ENCODE assay signal across 8 mouse cellular contexts in the genomic region with DNA sequence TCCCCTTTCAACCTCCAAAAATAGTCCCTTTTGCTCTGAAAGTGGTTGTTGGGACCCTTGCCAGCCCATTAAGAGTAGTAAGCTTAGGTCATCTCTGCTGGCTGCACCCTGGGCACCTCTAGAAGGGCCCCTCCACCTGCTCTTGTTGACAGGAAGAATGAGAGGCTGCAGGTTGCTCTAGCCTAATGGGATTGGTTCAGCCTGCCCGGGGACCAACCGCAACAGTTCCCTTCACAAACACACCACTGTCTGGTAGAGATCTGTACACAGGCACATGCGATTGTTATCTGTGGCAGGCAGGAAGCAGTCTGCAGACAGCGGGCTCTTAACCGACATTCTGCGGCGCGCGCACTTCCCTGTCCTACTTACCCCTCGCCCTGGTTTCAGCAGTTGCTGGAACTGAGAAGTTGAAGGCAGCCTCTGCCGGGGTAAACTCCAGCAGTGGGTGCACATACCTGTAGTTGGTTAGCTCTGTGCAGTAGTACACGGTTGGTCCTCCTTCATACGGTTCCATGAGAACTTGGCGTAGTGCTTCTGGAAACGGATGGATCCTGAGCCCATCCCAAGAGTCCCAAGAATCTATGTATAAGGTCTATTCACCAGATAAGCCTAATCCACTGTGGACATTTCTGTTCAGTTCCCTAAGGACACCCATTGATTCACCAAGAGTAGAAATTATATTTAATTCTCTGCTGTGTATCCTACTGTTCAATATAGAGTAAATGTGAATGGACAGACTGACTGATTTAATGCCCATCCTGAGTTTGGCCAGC. TPM values are rescaled to one million over a fixed set of nuclear protein-coding genes. Genes with fewer than 3 reads are reported as not detected.
A peak's percentile ranks its signal among the peaks of the same experiment; 100 is the strongest.
DNase-seq lines count a peak whose midpoint lies in the region; ATAC-seq and TF ChIP-seq lines count a peak whose summit lies in the region.

No protein-coding gene starts in this region.

- H3K9ac ChIP-seq in hindbrain, embryonic 12.5 days = no peak overlapping the region
- no peak overlapping the region for H3K9ac ChIP-seq in hindbrain, embryonic 11.5 days (ENCODE audit: low read depth, low read length)
- no peak overlapping the region for H3K9ac ChIP-seq in kidney, embryonic 14.5 days (ENCODE audit: low read depth, low read length)
- H3K9ac ChIP-seq in stomach, postnatal 0 days (ENCODE audit: low read length) = no peak overlapping the region
- no peak overlapping the region for H3K9ac ChIP-seq in forebrain, embryonic 15.5 days (replicated peaks)

- H3K4me3 ChIP-seq in hindbrain, embryonic 12.5 days = no peak overlapping the region
- H3K4me3 ChIP-seq in hindbrain, embryonic 11.5 days (ENCODE audit: low read depth, low read length) = no peak overlapping the region
- H3K4me3 ChIP-seq in kidney, embryonic 14.5 days (ENCODE audit: low read length) = no peak overlapping the region
- no peak overlapping the region for H3K4me3 ChIP-seq in stomach, postnatal 0 days (ENCODE audit: low read depth, low read length)
- no peak overlapping the region for H3K4me3 ChIP-seq in forebrain, embryonic 15.5 days

- H3K27ac ChIP-seq in hindbrain, embryonic 12.5 days = peak overlapping the region; percentile 4; the same call in 1 of the 2 replicates
- H3K27ac ChIP-seq in hindbrain, embryonic 11.5 days (ENCODE audit: low read depth, low read length) = no peak overlapping the region
- no peak overlapping the region; the same call in 1 of the 2 replicates for H3K27ac ChIP-seq in kidney, embryonic 14.5 days (ENCODE audit: low read depth, low read length)
- H3K27ac ChIP-seq in stomach, postnatal 0 days (replicated peaks) = peak overlapping the region; percentile 73
- H3K27ac ChIP-seq in forebrain, embryonic 15.5 days (replicated peaks) = no peak overlapping the region

- peaks cover 50% of the 10 kb centered on the region for H3K4me1 ChIP-seq in hindbrain, embryonic 12.5 days
- no peaks in the 10 kb centered on the region for H3K4me1 ChIP-seq in hindbrain, embryonic 11.5 days (replicated peaks; ENCODE audit: control insufficient read depth, insufficient read depth, low read length)
- peaks cover 32% of the 10 kb centered on the region for H3K4me1 ChIP-seq in kidney, embryonic 14.5 days (ENCODE audit: control insufficient read depth, insufficient read depth, low read length)
- H3K4me1 ChIP-seq in stomach, postnatal 0 days (replicated peaks; ENCODE audit: control insufficient read depth, insufficient read depth) = peaks cover 16% of the 10 kb centered on the region
- H3K4me1 ChIP-seq in forebrain, embryonic 15.5 days = peaks cover 41% of the 10 kb centered on the region

- whole genome bisulfite sequencing in hindbrain, embryonic 12.5 days = 89% methylated on average over 15 of the region's 15 CpGs
- 91% methylated on average over 15 of the region's 15 CpGs for WGBS in hindbrain, embryonic 11.5 days
- WGBS in kidney, embryonic 14.5 days = 81% methylated on average over 15 of the region's 15 CpGs
- WGBS in stomach, postnatal 0 days = 55% methylated on average over 15 of the region's 15 CpGs
- 93% methylated on average over 15 of the region's 15 CpGs for WGBS in forebrain, embryonic 15.5 days

- no peak for TF ChIP-seq EP300 in stomach, postnatal 0 days (optimal IDR thresholded peaks at IDR 0.05)

- DNase-seq in hindbrain, embryonic 11.5 days (ENCODE audit: low spot score) = no peak
- peak; percentile 96 for DNase-seq in MN1 (ENCODE audit: low spot score)
- peak; percentile 40 for DNase-seq in heart, adult 8-10 months (ENCODE audit: low spot score)
- peak; percentile 85 for DNase-seq in lung, postnatal 36 days
- DNase-seq in stomach, postnatal 0 days (ENCODE audit: low spot score) = peak; percentile 44

- no peak for ATAC-seq in hindbrain, embryonic 12.5 days (ENCODE audit: low FRiP score)
- no peak for ATAC-seq in hindbrain, embryonic 11.5 days (ENCODE audit: low FRiP score)
- ATAC-seq in kidney, embryonic 14.5 days (ENCODE audit: low FRiP score, low TSS enrichment) = 0 out of 2 replicates have a peak, but pooled peaks have one; percentile 54
- ATAC-seq in stomach, postnatal 0 days (ENCODE audit: low FRiP score, low TSS enrichment) = peak; percentile 53
- no peak for ATAC-seq in forebrain, embryonic 15.5 days (replicated peaks)

- TF ChIP-seq CTCF in stomach, postnatal 0 days (IDR thresholded peaks at IDR 0.05; ENCODE audit: low read depth) = no peak

- H3K27me3 ChIP-seq in hindbrain, embryonic 12.5 days = no peaks in the 10 kb centered on the region
- no peaks in the 10 kb centered on the region for H3K27me3 ChIP-seq in hindbrain, embryonic 11.5 days (ENCODE audit: control insufficient read depth, insufficient read depth, low read length)
- no peaks in the 10 kb centered on the region for H3K27me3 ChIP-seq in kidney, embryonic 14.5 days (ENCODE audit: control insufficient read depth, insufficient read depth, low read length)
- no peaks in the 10 kb centered on the region for H3K27me3 ChIP-seq in stomach, postnatal 0 days (ENCODE audit: control insufficient read depth, insufficient read depth, low read length)
- no peaks in the 10 kb centered on the region for H3K27me3 ChIP-seq in forebrain, embryonic 15.5 days

- no peaks in the 10 kb centered on the region for H3K9me3 ChIP-seq in hindbrain, embryonic 12.5 days (replicated peaks)
- H3K9me3 ChIP-seq in hindbrain, embryonic 11.5 days (ENCODE audit: control insufficient read depth, low read length) = no peaks in the 10 kb centered on the region
- H3K9me3 ChIP-seq in kidney, embryonic 14.5 days (ENCODE audit: control insufficient read depth, low read length) = no peaks in the 10 kb centered on the region
- no peaks in the 10 kb centered on the region for H3K9me3 ChIP-seq in stomach, postnatal 0 days (ENCODE audit: control insufficient read depth, low read length)
- no peaks in the 10 kb centered on the region for H3K9me3 ChIP-seq in forebrain, embryonic 15.5 days

- H3K4me2 ChIP-seq in hindbrain, embryonic 12.5 days (replicated peaks) = no peak overlapping the region
- no peak overlapping the region for H3K4me2 ChIP-seq in hindbrain, embryonic 11.5 days (replicated peaks; ENCODE audit: low read depth, low read length)
- no peak overlapping the region for H3K4me2 ChIP-seq in kidney, embryonic 14.5 days (replicated peaks; ENCODE audit: low read depth, low read length)
- peak overlapping the region; percentile 5; the same call in 1 of the 2 replicates for H3K4me2 ChIP-seq in stomach, postnatal 0 days (replicated peaks; ENCODE audit: low read depth)
- H3K4me2 ChIP-seq in forebrain, embryonic 15.5 days (replicated peaks) = no peak overlapping the region

- no peaks in the 10 kb centered on the region for H3K36me3 ChIP-seq in hindbrain, embryonic 12.5 days
- no peaks in the 10 kb centered on the region for H3K36me3 ChIP-seq in hindbrain, embryonic 11.5 days (ENCODE audit: control insufficient read depth, insufficient read depth, low read length)
- H3K36me3 ChIP-seq in kidney, embryonic 14.5 days (ENCODE audit: control insufficient read depth, insufficient read depth, low read length) = no peaks in the 10 kb centered on the region
- no peaks in the 10 kb centered on the region for H3K36me3 ChIP-seq in stomach, postnatal 0 days (ENCODE audit: control insufficient read depth, insufficient read depth, low read length)
- H3K36me3 ChIP-seq in forebrain, embryonic 15.5 days = no peaks in the 10 kb centered on the region

RNA-seq across cellular contexts. Expression of gene Ldhd, which starts 34.3 kb away (rescaled TPM):
- polyA plus RNA-seq in hindbrain, embryonic 12.5 days (2016; fragmentation: Nextera tagmentation; extraction: Ambion mirVana) = 0.29 and 0.50 TPM in 2 replicates
- 0.08 and 0.25 TPM in 2 replicates for polyA plus RNA-seq in hindbrain, embryonic 11.5 days (2014; fragmentation: Nextera tagmentation; extraction: Ambion mirVana)
- 10 to 100 TPM; 48.8 to 58.2 (median 54.8) TPM for total RNA-seq in heart, adult 8-10 months (2022)
- polyA plus RNA-seq in kidney, embryonic 14.5 days (2014; fragmentation: Nextera tagmentation; extraction: Ambion mirVana) = 0.53 and 0.99 TPM in 2 replicates
- polyA plus RNA-seq in stomach, postnatal 0 days (2015; fragmentation: Nextera tagmentation; extraction: Ambion mirVana) = 5.3 and 5.6 TPM in 2 replicates
- polyA plus RNA-seq in forebrain, embryonic 15.5 days (2015; fragmentation: Nextera tagmentation; extraction: Ambion mirVana) = 0.54 and 0.60 TPM in 2 replicates

RNA-seq across cellular contexts. Expression of gene Zfp1, which starts 47.3 kb away (rescaled TPM):
- polyA plus RNA-seq in hindbrain, embryonic 12.5 days (2016; fragmentation: Nextera tagmentation; extraction: Ambion mirVana) = 24.8 and 26.2 TPM in 2 replicates
- polyA plus RNA-seq in hindbrain, embryonic 11.5 days (2014; fragmentation: Nextera tagmentation; extraction: Ambion mirVana) = 24.5 and 25.1 TPM in 2 replicates
- total RNA-seq in heart, adult 8-10 months (2022) = 1 to 10 TPM; 5.6 to 8.6 (median 8.1) TPM
- 23.3 and 24.8 TPM in 2 replicates for polyA plus RNA-seq in kidney, embryonic 14.5 days (2014; fragmentation: Nextera tagmentation; extraction: Ambion mirVana)
- 10.5 and 10.9 TPM in 2 replicates for polyA plus RNA-seq in stomach, postnatal 0 days (2015; fragmentation: Nextera tagmentation; extraction: Ambion mirVana)
- 32.3 and 34.4 TPM in 2 replicates for polyA plus RNA-seq in forebrain, embryonic 15.5 days (2015; fragmentation: Nextera tagmentation; extraction: Ambion mirVana)

Comparison
In these comparisons a context has a peak if more than half of its experiments do, and no peak if none do; other contexts are left out.
1. H3K27ac ChIP-seq: peak in hindbrain, embryonic 12.5 days (single experiment) and stomach, postnatal 0 days (single experiment); none in hindbrain, embryonic 11.5 days (single experiment), kidney, embryonic 14.5 days (single experiment) and forebrain, embryonic 15.5 days (single experiment).
2. ATAC-seq: peak in kidney, embryonic 14.5 days (single experiment) and stomach, postnatal 0 days (single experiment); none in hindbrain, embryonic 12.5 days (single experiment), hindbrain, embryonic 11.5 days (single experiment) and forebrain, embryonic 15.5 days (single experiment).